Mouse (Mus musculus): ENCODE data around the gene Lsamp. TPM values are rescaled to one million over a fixed set of nuclear protein-coding genes. Genes with fewer than 3 reads are reported as not detected.

The Lsamp gene
- total RNA-seq (2015) (not detected in 2 replicates), total RNA-seq (2017) (0.16 TPM in 1 of 2 replicates, not detected in the other)

DNA sequence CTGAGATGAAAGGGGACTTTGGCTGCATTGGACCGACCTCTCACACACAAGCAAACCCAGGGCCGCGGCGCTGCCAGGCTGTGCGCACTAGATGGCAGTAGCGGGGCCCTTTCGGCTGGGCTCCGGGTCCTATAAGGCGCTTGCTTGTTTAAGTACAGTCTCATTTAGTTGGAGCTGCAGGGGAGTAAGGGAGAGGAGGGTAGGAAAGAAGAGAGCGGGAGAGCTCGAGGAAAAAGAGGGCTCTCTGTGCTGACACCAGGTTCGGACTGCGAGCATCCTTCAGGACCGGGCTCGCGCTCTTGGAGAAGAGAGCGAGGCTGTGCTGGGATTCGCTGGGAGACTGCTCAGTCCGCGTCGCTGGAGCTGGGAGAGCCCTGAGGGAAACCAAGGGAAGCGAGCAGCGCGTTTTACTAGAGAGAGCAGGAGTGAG lies at the start of gene Lsamp:
TSS of gene Lsamp (plus strand) at position 157 of the 430 bp plus-strand sequence.
- no peak for ATAC-seq (ENCODE audit: poor library complexity, severe bottlenecking)

DNA sequence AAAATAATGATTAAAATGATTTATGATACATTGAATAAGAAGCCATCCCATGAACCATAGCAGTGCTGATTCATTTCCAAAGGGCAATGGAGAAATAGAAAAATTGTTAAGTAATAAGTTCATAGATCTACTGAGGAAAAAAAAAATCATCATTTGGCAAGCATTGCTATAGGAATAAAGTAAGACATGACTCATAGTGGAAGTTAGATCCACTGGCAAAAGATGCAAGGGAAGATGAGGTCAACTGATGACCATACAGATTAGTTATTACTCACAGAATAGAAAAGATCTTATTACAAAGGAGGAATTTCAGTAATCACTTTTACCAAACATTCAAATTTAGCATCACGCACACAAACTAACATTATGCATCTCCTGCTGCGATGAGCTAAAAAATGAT lies 26.5 kb upstream of the Lsamp start:
- ATAC-seq (ENCODE audit: poor library complexity, severe bottlenecking), result no peak

- no peak for ATAC-seq (ENCODE audit: poor library complexity, severe bottlenecking)
Measured at GRCm38 (mm10) chr16:39972712-39973111, 11.4 kb upstream of the Lsamp start.

DNA sequence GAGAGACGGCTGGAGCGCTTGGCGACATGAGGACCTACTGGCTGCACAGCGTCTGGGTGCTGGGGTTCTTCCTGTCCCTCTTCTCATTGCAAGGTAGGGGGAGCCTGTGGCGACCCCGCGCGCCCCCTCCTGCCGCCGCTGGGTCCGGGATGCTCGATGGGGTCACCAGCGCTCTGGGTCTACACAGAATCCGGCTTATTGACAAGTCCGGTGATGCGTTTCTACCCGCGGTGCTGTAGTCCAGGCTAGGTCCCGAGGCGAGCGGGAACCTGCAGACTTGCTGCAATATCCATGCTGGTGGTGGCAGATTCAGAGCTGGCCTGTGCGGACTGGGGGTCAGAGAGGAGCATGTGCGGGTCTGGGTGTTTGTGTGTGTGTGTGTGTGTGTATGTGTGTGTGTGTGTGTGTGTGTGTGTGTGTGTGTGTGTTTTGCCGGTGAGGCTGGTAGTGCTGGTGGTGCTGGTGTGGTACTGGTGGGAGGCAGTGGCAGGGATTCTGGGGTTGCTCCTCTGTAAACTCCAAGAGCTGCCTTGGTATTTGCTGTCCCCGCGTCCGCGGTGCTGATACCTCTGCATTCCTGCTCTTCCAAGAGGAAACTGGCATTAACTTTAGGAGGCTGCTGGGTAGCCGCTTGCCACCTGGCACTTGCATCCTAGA lies 602 bp downstream of the Lsamp start:
- ATAC-seq (ENCODE audit: poor library complexity, severe bottlenecking), result no peak

- no peak for ATAC-seq (ENCODE audit: poor library complexity, severe bottlenecking)
Measured at GRCm38 (mm10) chr16:39988466-39988865, 4.3 kb downstream of the Lsamp start.

DNA sequence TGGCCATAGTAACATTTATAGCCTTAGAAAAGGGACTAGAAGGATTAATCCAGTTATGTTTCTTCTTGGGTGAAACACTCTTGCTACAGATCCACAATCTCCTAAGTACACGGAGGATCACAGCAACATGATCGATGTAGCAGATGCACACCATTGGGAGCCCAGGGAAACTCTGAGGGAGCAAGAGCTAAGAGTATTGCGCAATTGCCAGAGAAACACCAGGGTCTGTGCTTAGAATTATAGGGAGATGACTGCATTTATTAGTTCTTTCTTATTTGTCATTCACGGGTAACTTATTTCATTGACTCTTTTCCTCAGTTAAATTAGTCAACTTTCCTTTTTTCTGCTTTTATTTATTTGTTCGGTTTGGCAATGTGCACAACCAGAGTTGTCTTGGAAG lies 10.7 kb downstream of the Lsamp start:
- no peak for ATAC-seq (ENCODE audit: poor library complexity, severe bottlenecking)

DNA sequence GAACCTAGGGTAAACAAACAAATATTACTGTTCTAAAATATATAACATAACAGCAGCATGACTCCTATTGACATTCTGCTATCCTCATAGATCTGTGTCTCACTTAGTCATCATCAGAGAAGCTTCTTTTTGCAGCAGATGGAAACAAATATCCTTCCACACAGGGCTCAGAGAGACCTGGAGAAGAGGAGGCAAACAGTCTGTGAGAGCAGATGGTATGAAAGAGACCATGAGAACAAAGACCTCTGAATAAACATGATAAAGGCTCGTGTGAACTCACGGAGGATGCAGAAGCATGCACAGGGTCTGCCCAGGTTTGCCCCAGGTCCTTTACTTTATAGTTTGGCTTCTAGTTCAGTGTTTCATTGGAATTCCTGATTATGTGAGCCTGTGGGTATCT lies 24.6 kb downstream of the Lsamp start:
- no peak for ATAC-seq (ENCODE audit: poor library complexity, severe bottlenecking)

DNA sequence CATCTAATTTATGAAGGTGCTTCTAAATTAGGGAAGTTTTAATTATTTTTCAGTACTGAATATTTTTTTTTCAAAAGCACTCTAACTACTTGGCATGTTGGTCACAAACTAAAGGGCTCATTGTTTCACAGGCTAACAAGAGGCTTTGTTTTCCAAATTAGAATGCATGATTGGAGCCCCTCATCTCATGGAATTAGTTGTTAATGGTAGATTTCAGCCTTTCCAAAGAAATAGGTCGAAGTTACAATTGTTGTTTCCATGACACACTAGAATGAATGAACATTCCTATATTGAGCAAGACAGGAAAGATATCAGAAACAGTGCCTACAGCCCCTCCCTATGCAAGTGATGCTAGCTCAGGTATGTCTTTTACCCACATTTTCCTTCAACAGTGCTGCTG lies 26.9 kb downstream of the Lsamp start:
- ATAC-seq (ENCODE audit: poor library complexity, severe bottlenecking), result no peak

GRCm38 (mm10) chr16:40022611-40023010 lies 38.5 kb downstream of the Lsamp start:
- ATAC-seq (ENCODE audit: poor library complexity, severe bottlenecking), result no peak

- no peak for ATAC-seq (ENCODE audit: poor library complexity, severe bottlenecking)
Measured at GRCm38 (mm10) chr16:40036719-40037118, 52.6 kb downstream of the Lsamp start.

- no peak for ATAC-seq (ENCODE audit: poor library complexity, severe bottlenecking)
Measured at GRCm38 (mm10) chr16:40059546-40059945, 75.4 kb downstream of the Lsamp start.

DNA sequence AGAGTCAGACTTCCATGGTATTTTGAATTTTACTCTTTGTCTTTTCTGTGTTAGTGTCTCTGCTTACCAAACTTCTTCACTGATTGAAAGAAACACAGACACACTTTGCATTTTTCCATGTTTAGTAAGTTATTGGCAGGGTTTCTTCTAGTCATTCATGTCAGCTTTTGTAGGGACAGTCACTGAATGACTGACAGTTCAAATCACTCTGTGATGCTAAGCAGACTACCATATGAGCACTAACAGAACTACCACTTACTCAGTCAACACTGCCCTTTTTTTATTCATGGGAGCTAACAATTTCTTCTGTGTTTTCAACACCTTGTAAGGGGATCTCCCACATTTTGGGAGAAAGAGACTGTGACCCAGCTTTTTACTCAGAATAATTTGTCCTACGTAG lies 75.8 kb downstream of the Lsamp start:
- no peak for ATAC-seq (ENCODE audit: poor library complexity, severe bottlenecking)

- no peak for ATAC-seq (ENCODE audit: poor library complexity, severe bottlenecking)
Measured at GRCm38 (mm10) chr16:40060491-40060890, 76.3 kb downstream of the Lsamp start.

- ATAC-seq (ENCODE audit: poor library complexity, severe bottlenecking), result no peak
Measured at GRCm38 (mm10) chr16:40075556-40075955, 91.4 kb downstream of the Lsamp start.

GRCm38 (mm10) chr16:40080224-40080623 lies 96.1 kb downstream of the Lsamp start:
- ATAC-seq (ENCODE audit: poor library complexity, severe bottlenecking), result no peak

GRCm38 (mm10) chr16:40104329-40104728 lies 120.2 kb downstream of the Lsamp start:
- no peak for ATAC-seq (ENCODE audit: poor library complexity, severe bottlenecking)

GRCm38 (mm10) chr16:40182918-40183317 lies 198.8 kb downstream of the Lsamp start:
- no peak for ATAC-seq (ENCODE audit: poor library complexity, severe bottlenecking)

GRCm38 (mm10) chr16:40187987-40188590 lies 203.9 kb downstream of the Lsamp start:
- ATAC-seq (ENCODE audit: poor library complexity, severe bottlenecking), result no peak

- ATAC-seq (ENCODE audit: poor library complexity, severe bottlenecking), result no peak
Measured at GRCm38 (mm10) chr16:40194401-40194800, 210.2 kb downstream of the Lsamp start.

- no peak for ATAC-seq (ENCODE audit: poor library complexity, severe bottlenecking)
Measured at GRCm38 (mm10) chr16:40194839-40195238, 210.7 kb downstream of the Lsamp start.

GRCm38 (mm10) chr16:40228627-40229026 lies 244.5 kb downstream of the Lsamp start:
- no peak for ATAC-seq (ENCODE audit: poor library complexity, severe bottlenecking)

DNA sequence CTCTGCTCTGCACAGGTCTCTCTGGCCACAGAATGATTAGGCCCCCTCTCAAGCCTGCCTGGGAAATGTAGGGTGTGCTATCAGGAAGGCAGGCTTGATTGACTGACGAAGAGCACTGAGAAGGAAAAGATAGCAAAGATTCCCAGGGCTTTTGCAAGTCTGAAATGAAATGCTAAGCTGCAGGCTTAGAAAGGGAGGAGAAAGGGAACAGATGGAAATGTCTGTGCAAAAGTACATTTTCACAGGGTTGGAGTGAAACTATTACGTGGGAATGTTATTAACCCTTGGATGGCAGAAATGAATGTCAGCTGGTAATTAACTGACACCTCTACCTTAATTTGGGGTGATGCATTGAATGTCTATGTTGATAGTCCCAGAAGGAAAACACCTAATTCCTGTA lies 248.9 kb downstream of the Lsamp start:
- ATAC-seq (ENCODE audit: poor library complexity, severe bottlenecking), result no peak

Measured in megakaryocyte, adult 5-6 weeks (primary cell).